Mouse (Mus musculus): ENCODE measurements around the gene Cebpe. TPM values are rescaled to one million over a fixed set of nuclear protein-coding genes. Genes with fewer than 3 reads are reported as not detected.

Cebpe gene
- polyA plus RNA-seq, 1 experiment from 2014 or later: not detected

GRCm38 (mm10) chr14:54737634-54738033 is 25.7 kb upstream of the Cebpe start:
- Histone ChIP-seq H3K9me3 (no peaks in the 10 kb centered on the region), H3K9ac (no peak overlapping the region), H3K4me3 (no peak overlapping the region), H3K27me3 (no peaks in the 10 kb centered on the region), H3K4me1 (peaks cover 5% of the 10 kb centered on the region), H3K27ac (no peak overlapping the region), H3K36me3 (no peaks in the 10 kb centered on the region), H3K4me2 (replicated peaks) (no peak overlapping the region)
- 76% methylated on average over 10 of the region's 10 CpGs for WGBS
- no peak for ATAC-seq (ENCODE audit: low FRiP score, low read depth)

- no peak overlapping the region for H3K9ac ChIP-seq
- no peaks in the 10 kb centered on the region for H3K9me3 ChIP-seq
- H3K27ac ChIP-seq: no peak overlapping the region
- no peak for ATAC-seq (ENCODE audit: low FRiP score, low read depth)
- H3K4me2 ChIP-seq (replicated peaks): no peak overlapping the region
- no peaks in the 10 kb centered on the region for H3K36me3 ChIP-seq
- no peak overlapping the region for H3K4me3 ChIP-seq
- H3K27me3 ChIP-seq: no peaks in the 10 kb centered on the region
- no peaks in the 10 kb centered on the region for H3K4me1 ChIP-seq
- 63% methylated on average over 14 of the region's 14 CpGs for WGBS
Observed at GRCm38 (mm10) chr14:54736555-54737552, 24.9 kb upstream of the Cebpe start.

GRCm38 (mm10) chr14:54735221-54735620 is 23.2 kb upstream of the Cebpe start:
- Histone ChIP-seq H3K4me3 (no peak overlapping the region), H3K4me1 (no peaks in the 10 kb centered on the region), H3K9me3 (no peaks in the 10 kb centered on the region), H3K9ac (no peak overlapping the region), H3K27ac (no peak overlapping the region), H3K4me2 (replicated peaks) (no peak overlapping the region), H3K27me3 (no peaks in the 10 kb centered on the region), H3K36me3 (no peaks in the 10 kb centered on the region)
- no peak for ATAC-seq (ENCODE audit: low FRiP score, low read depth)
- 85% methylated on average over 4 of the region's 4 CpGs for WGBS

DNA sequence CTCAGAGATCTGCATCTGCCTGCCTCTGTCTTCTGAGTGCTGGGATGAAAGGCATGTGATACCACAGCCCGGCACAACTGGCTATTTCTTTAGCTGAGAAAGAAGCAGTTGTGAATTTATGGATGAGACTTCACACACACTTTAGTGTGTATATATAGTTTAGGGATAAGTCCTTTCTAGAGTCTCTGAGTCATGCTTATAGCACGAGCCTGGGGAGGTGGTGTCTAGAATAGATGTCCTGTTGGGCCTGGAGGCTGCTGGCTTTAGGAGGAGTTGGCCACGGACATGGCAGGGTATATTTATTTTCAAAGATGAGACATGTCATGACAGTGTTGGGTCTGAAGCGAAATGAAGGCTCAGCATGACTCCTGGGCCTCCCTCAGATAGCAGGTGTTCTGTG is 22.0 kb upstream of the Cebpe start:
- no peak overlapping the region for H3K27ac ChIP-seq
- H3K27me3 ChIP-seq: no peaks in the 10 kb centered on the region
- no peaks in the 10 kb centered on the region for H3K4me1 ChIP-seq
- no peak overlapping the region for H3K4me2 ChIP-seq (replicated peaks)
- no peaks in the 10 kb centered on the region for H3K9me3 ChIP-seq
- H3K4me3 ChIP-seq: no peak overlapping the region
- no peaks in the 10 kb centered on the region for H3K36me3 ChIP-seq
- H3K9ac ChIP-seq: no peak overlapping the region
- 67% methylated on average over 4 of the region's 4 CpGs for WGBS
- ATAC-seq (ENCODE audit: low FRiP score, low read depth): no peak

DNA sequence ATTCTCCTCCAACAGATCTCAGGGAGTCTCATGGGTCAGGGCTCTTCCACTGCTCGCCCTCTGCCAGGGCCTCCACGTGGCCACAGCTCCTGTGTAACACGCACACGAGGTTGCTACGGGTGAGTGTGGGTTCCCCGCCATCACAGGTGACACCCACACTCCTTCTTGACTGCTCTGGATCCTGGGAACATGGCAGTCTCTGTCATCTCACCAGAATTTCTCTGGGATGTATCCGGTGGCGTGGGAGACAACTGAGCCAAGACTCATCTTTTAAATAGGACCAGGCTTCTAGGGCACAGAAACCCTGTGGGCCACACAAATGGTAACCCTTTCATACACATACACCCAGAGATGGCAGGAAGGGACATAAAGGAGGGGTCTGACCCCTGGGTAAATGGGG is 20.2 kb upstream of the Cebpe start:
- no peaks in the 10 kb centered on the region for H3K4me1 ChIP-seq
- no peak overlapping the region for H3K4me2 ChIP-seq (replicated peaks)

DNA sequence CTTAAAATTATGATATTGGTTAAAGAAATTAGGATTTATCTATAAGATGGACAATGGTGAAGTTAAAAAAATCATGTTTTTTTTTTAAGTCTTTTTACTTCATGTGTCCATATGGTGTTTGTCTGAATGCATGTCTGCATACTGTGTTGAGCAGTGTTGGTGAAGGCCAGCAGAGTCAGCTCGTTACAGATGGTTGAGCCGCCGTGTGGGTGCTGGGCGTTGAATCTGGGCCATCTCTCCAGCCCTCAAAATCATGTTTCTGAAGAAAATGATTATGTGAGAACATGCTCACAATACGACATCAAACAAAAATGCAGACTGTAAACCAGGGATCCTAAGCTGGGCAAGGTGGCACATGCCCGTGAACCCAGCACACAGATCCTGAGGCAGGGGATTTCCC is 18.3 kb upstream of the Cebpe start:
- Histone ChIP-seq H3K27ac (no peak overlapping the region), H3K9me3 (no peaks in the 10 kb centered on the region), H3K36me3 (no peaks in the 10 kb centered on the region), H3K27me3 (no peaks in the 10 kb centered on the region), H3K4me2 (replicated peaks) (no peak overlapping the region), H3K9ac (no peak overlapping the region), H3K4me3 (no peak overlapping the region), H3K4me1 (no peaks in the 10 kb centered on the region)
- 83% methylated on average over 6 of the region's 6 CpGs for WGBS
- ATAC-seq (ENCODE audit: low FRiP score, low read depth): no peak

More for the DNA sequence above, 20.2 kb upstream of the Cebpe start:
- Histone ChIP-seq H3K4me3 (no peak overlapping the region), H3K36me3 (no peaks in the 10 kb centered on the region), H3K27me3 (no peaks in the 10 kb centered on the region), H3K9me3 (no peaks in the 10 kb centered on the region), H3K27ac (no peak overlapping the region), H3K9ac (no peak overlapping the region)
- no peak for ATAC-seq (ENCODE audit: low FRiP score, low read depth)
- 83% methylated on average over 8 of the region's 8 CpGs for WGBS

DNA sequence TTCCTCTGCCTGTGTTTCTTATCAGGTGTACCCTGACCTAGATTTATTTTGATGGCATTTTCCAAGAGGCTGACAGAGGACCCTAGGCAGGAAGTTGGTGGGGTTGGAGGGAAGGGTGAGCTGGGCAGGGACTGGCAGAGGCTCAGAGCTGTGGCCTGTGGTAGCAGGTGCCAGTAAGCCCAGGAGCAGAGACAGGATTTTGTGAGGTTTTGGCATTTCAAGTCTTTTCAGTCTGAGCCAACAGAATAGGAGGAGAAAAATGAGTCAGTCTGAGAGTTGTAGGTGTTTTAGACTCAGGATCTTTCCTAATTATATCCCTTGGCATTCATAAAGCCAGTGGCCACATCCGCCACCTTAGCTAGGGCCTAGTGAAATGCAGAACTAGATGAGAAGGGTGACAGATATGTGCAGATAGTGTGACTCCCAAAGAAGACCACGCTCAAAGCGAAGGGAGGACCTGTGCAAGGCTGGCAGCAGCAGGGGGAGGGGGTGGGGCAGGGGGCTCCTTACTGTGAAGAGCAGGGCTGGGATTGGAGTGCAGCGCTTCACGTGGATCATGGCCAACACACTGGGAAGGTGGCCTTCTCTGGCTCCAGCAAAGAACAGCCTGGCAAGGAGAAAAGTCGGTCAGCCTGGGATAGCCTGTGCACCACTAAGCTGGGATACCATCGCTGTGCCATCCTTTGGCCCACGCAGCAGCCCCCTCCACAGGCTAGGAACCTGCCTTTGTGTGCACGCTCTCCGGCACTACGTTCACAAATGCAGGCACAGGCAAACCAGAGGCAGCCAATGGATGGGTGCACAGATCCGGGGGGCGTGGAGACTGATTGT is 17.1 kb upstream of the Cebpe start:
- no peak overlapping the region for H3K4me2 ChIP-seq (replicated peaks)
- no peak overlapping the region for H3K4me3 ChIP-seq
- H3K9me3 ChIP-seq: no peaks in the 10 kb centered on the region
- H3K9ac ChIP-seq: no peak overlapping the region
- no peak for ATAC-seq (ENCODE audit: low FRiP score, low read depth)
- H3K36me3 ChIP-seq: no peaks in the 10 kb centered on the region
- WGBS: 75% methylated on average over 13 of the region's 13 CpGs
- H3K27me3 ChIP-seq: no peaks in the 10 kb centered on the region
- H3K27ac ChIP-seq: no peak overlapping the region
- no peaks in the 10 kb centered on the region for H3K4me1 ChIP-seq

- 74% methylated on average over 5 of the region's 5 CpGs for WGBS
Observed at GRCm38 (mm10) chr14:54727565-54727964, 15.6 kb upstream of the Cebpe start.

DNA sequence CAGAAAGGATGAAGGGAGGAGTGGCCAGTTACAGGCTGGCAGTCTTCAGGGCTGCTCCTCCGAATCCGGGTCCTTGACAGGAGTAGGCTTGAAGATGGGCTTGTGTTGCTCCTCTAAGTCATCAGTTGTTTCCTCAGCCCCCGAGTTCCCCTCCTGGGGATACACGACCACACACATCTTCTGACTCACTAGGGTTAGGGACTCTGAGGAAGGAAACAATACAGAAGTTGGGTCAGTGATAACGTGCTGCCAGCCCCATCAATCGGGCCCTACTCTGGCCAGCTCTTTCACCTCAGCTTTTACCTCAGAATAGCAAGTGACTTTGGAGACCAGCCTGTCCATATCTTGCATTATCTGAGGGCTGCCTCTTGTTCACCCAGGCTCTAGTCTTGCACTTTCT is 12.1 kb upstream of the Cebpe start:
- no peaks in the 10 kb centered on the region for H3K36me3 ChIP-seq
- WGBS: 87% methylated on average over 6 of the region's 6 CpGs

More at GRCm38 (mm10) chr14:54727565-54727964, 15.6 kb upstream of the Cebpe start:
- no peak overlapping the region for H3K9ac ChIP-seq
- no peaks in the 10 kb centered on the region for H3K9me3 ChIP-seq
- no peak overlapping the region for H3K4me3 ChIP-seq
- no peak for ATAC-seq (ENCODE audit: low FRiP score, low read depth)
- no peaks in the 10 kb centered on the region for H3K36me3 ChIP-seq
- no peak overlapping the region for H3K27ac ChIP-seq
- H3K27me3 ChIP-seq: no peaks in the 10 kb centered on the region
- H3K4me1 ChIP-seq: no peaks in the 10 kb centered on the region
- H3K4me2 ChIP-seq (replicated peaks): no peak overlapping the region

DNA sequence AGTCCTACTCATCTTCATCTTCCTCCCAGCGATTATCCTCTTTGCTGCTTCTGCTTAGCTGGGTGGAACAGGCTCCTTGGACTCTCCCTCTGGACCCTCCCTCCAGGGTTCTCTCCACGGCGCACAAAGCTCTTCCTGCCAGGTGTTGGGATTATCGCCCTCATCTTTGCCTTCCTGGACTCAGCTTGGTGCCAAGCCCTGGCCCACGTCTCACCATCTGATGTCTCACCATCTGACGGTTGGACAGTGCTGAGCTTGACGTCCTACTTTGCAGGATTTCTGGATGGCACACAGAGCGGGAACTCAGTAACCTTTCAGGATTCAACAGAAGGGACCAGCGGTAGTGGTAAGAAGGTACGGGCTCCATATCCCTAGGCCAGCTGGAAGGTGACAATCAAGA is 9.7 kb upstream of the Cebpe start:
- no peaks in the 10 kb centered on the region for H3K27me3 ChIP-seq
- no peak for ATAC-seq (ENCODE audit: low FRiP score, low read depth)
- WGBS: 75% methylated on average over 10 of the region's 10 CpGs
- H3K4me1 ChIP-seq: peaks cover 3% of the 10 kb centered on the region; the same call in 1 of the 2 replicates
- H3K9ac ChIP-seq: no peak overlapping the region
- no peaks in the 10 kb centered on the region for H3K9me3 ChIP-seq
- no peak overlapping the region for H3K27ac ChIP-seq
- H3K36me3 ChIP-seq: no peaks in the 10 kb centered on the region
- no peak overlapping the region for H3K4me2 ChIP-seq (replicated peaks)
- H3K4me3 ChIP-seq: no peak overlapping the region

More for the DNA sequence above, 12.1 kb upstream of the Cebpe start:
- no peaks in the 10 kb centered on the region for H3K27me3 ChIP-seq
- H3K4me3 ChIP-seq: no peak overlapping the region
- no peaks in the 10 kb centered on the region for H3K9me3 ChIP-seq
- H3K27ac ChIP-seq: no peak overlapping the region
- H3K4me1 ChIP-seq: peaks cover 3% of the 10 kb centered on the region; the same call in 1 of the 2 replicates
- no peak for ATAC-seq (ENCODE audit: low FRiP score, low read depth)
- no peak overlapping the region for H3K4me2 ChIP-seq (replicated peaks)
- H3K9ac ChIP-seq: no peak overlapping the region

DNA sequence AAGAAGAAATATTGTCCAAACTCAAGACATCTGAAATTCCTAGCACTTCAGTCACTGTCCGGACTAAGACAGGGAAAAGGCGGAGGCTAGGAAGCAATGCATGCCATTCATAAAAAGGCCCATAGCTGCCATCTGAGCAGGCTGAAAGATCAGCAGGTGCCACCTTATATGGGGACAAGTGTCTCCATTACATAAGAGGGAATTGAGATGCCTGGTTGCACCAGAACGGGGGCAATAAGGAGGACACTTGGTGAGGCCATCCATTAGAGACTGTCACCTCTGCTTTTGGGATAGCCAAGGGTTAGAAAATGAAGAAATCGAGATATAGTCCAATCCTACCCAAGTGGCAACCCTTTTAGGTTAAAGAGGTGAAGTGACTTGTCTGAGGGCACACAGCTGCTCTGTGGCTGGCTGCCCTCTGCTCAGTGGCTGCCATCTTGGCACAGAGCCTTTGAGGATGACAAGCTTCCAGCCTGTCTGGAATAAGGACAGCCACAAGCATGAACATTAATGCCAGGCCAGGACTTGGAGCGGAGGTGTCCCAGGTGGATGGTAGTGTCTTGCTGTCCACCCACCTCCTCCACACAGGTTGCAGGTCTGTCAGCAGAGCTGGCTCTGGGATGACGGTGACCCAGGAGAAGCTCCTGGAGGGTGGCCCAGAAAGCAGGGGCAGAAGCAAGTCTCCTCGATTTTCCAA is 8.8 kb upstream of the Cebpe start:
- no peak for ATAC-seq (ENCODE audit: low FRiP score, low read depth)
- Histone ChIP-seq H3K9me3 (no peaks in the 10 kb centered on the region), H3K4me2 (replicated peaks) (no peak overlapping the region), H3K4me1 (peaks cover 3% of the 10 kb centered on the region; the same call in 1 of the 2 replicates), H3K4me3 (no peak overlapping the region), H3K36me3 (no peaks in the 10 kb centered on the region), H3K27ac (no peak overlapping the region), H3K9ac (no peak overlapping the region), H3K27me3 (no peaks in the 10 kb centered on the region)
- WGBS: 85% methylated on average over 7 of the region's 7 CpGs
